Mouse (Mus musculus) liver, adult 2 months (tissue): Measurements from ENCODE around the gene Gm10271. TPM values are rescaled to one million over a fixed set of nuclear protein-coding genes. Genes with fewer than 3 reads are reported as not detected.

Experiments used
- DNase-seq: peaks from one replicate; pipeline ENCODE4 v3.0.0-alpha.2; 2011; ENCODE audit warnings: low read depth, low spot score; ENCODE audit errors: extremely low read depth
- H3K27ac ChIP-seq: fragments of 200-500 bp; replicated peaks from 2 replicates; pipeline ENCODE4 v1.5.1; 2012; ENCODE audit warnings: low read depth, mild to moderate bottlenecking, control low read depth, inconsistent platforms, low read length; ENCODE audit not compliant: insufficient read depth
- H3K27me3 ChIP-seq: fragments of 200-500 bp; 2 replicates; pipeline ENCODE4 v1.6.1; 2012; ENCODE audit warnings: mild to moderate bottlenecking, moderate library complexity, low read length, inconsistent platforms; ENCODE audit not compliant: control insufficient read depth, insufficient read depth
- H3K36me3 ChIP-seq: fragments of 200-500 bp; 2 replicates; pipeline ENCODE4 v1.6.1; 2012; ENCODE audit warnings: low read length, inconsistent platforms; ENCODE audit not compliant: control insufficient read depth, insufficient read depth
- H3K4me1 ChIP-seq: fragments of 200-500 bp; 2 replicates; pipeline ENCODE4 v1.6.1; 2011; ENCODE audit warnings: low read length; ENCODE audit not compliant: control insufficient read depth, insufficient read depth
- H3K4me3 ChIP-seq: fragments of 200-500 bp; 2 replicates; pipeline ENCODE4 v1.5.1; 2011; ENCODE audit warnings: low read depth, mild to moderate bottlenecking, control low read depth, low read length, moderate library complexity; ENCODE audit not compliant: insufficient read depth
- H3K79me2 ChIP-seq: fragments of 200-500 bp; 2 replicates; pipeline ENCODE4 v1.6.1; 2012; ENCODE audit warnings: inconsistent platforms, mild to moderate bottlenecking, low read length, moderate library complexity; ENCODE audit not compliant: control insufficient read depth, insufficient read depth
- H3K9ac ChIP-seq: fragments of 200-500 bp; 2 replicates; pipeline ENCODE4 v1.6.1; 2012; ENCODE audit warnings: low read depth, mild to moderate bottlenecking, control low read depth, inconsistent platforms, low read length
- CTCF ChIP-seq: fragments of 200-500 bp; IDR thresholded peaks from 2 replicates; pipeline ENCODE4 v1.5.1; 2011; ENCODE audit warnings: low read depth, low read length, control low read depth
- POLR2A ChIP-seq: fragments of 200-500 bp; IDR thresholded peaks from 2 replicates; pipeline ENCODE4 v1.6.1; 2011; ENCODE audit warnings: low read length, control low read depth; ENCODE audit not compliant: insufficient read depth; ENCODE audit errors: extremely low read depth
- WGBS: fragments of 180-500 bp; shearing (Covaris S2); methylation state at CpG from one replicate; pipeline ENCODE4 v1.1.7; 2018; 5-methylcytosine and 5-hydroxymethylcytosine counted together
- polyA plus RNA-seq: library from polyadenylated mRNA; depleted of rRNA; stranded (reverse); fragments of >200 nt; gene quantifications from 2 replicates; pipeline ENCODE4 v1.2.3, GENCODE M21; 2012
- total RNA-seq: library from RNA; depleted of rRNA; stranded (reverse); fragments of >200 nt; gene quantifications from 2 replicates; pipeline ENCODE4 v1.2.3, GENCODE M21; 2014

Gene Gm10271
- total and polyA plus RNA-seq, 2 experiments = not detected

GRCm38 (mm10) chr10:116950009-116950769, 22.2 kb downstream of the Gm10271 start, which contains the start of gene Rab3ip:
TSS of gene Rab3ip (minus strand) at chr10:116950769.
- H3K27me3 ChIP-seq = no peaks in the 10 kb centered on the region
- H3K4me3 ChIP-seq = peak within 1 kb of the TSS; percentile 91
- H3K27ac ChIP-seq = peak within 1 kb of the TSS; percentile 66
- H3K36me3 ChIP-seq = no peaks in the 10 kb centered on the region
- peaks cover 18% of the 10 kb centered on the region for H3K79me2 ChIP-seq
- 2% methylated on average over 81 of the region's 103 CpGs for WGBS
- DNase-seq = peak; percentile 43
- H3K4me1 ChIP-seq = peaks cover 10% of the 10 kb centered on the region
- peak within 1 kb of the TSS; percentile 93 for H3K9ac ChIP-seq
- TF ChIP-seq CTCF (peak; percentile 89), POLR2A (peak; percentile 86)

DNA sequence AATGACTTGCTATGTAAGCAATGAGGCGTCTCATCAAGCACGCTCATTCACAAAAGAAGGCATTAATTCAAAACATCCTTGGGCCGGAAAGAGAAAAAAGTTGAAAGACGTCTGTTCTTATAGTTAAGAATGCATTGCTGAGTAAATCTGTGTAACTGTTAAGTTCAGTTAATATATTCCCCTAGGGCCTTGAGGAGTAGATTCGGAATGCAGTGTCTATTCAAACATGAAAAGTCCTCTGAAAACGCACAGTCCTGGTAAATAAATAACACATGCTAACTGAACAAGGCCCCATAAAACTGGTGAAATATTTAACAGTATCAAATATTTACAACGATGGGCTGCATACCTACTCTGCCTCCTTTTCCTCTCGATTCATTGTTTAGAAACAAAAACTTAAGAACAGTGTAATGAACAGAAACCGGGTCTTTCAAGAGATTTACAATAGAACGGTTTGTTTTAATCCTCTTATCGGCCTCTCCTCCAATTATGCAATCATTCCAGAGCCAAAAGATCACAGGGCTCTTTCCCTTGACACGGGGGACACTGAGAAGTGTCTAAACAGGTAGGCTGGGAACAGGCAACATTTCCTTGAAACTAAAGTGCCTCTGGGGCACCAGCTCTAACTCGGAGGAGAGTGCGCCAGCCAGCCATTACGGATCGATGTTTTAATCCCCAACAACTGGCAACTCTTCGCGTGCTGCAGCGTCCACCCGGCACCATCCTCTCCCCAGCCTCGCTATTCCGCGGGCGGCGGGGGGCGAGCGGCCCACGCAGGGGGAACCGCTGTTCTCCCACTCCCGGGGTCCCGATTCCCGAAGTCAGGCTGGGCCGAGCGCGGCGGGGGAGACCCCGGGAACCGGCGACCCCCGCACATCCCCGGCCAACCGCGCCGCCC, 23.0 kb downstream of the Gm10271 start:
- H3K4me3 ChIP-seq = peak overlapping the region; percentile 91
- H3K27ac ChIP-seq = peak overlapping the region; percentile 66
- no peaks in the 10 kb centered on the region for H3K27me3 ChIP-seq
- H3K79me2 ChIP-seq = peaks cover 18% of the 10 kb centered on the region
- H3K9ac ChIP-seq = peak overlapping the region; percentile 93
- DNase-seq = peak; percentile 82
- 4% methylated on average over 44 of the region's 44 CpGs for WGBS
- H3K36me3 ChIP-seq = no peaks in the 10 kb centered on the region
- H3K4me1 ChIP-seq = peaks cover 11% of the 10 kb centered on the region
- TF ChIP-seq POLR2A (no peak), CTCF (no peak)

- no peaks in the 10 kb centered on the region for H3K36me3 ChIP-seq
- no peak overlapping the region for H3K4me3 ChIP-seq
- no peak for TF ChIP-seq CTCF
Measured at GRCm38 (mm10) chr10:116948414-116948813, 24.0 kb downstream of the Gm10271 start.

GRCm38 (mm10) chr10:116944940-116945339, 27.5 kb downstream of the Gm10271 start:
- no peak overlapping the region for H3K9ac ChIP-seq
- DNase-seq = no peak

More at GRCm38 (mm10) chr10:116948414-116948813, 24.0 kb downstream of the Gm10271 start:
- peak; percentile 29 for DNase-seq
- peaks cover 11% of the 10 kb centered on the region for H3K4me1 ChIP-seq
- H3K27me3 ChIP-seq = no peaks in the 10 kb centered on the region
- H3K9ac ChIP-seq = no peak overlapping the region
- H3K27ac ChIP-seq = no peak overlapping the region
- H3K79me2 ChIP-seq = peaks cover 18% of the 10 kb centered on the region
- WGBS = 57% methylated on average over 9 of the region's 9 CpGs

GRCm38 (mm10) chr10:116944144-116944543, 28.3 kb downstream of the Gm10271 start:
- no peak for TF ChIP-seq CTCF
- no peak for TF ChIP-seq POLR2A
- 51% methylated on average over 3 of the region's 3 CpGs for WGBS
- Histone ChIP-seq H3K4me1 (peaks cover 11% of the 10 kb centered on the region), H3K36me3 (peaks cover 4% of the 10 kb centered on the region), H3K79me2 (peaks cover 35% of the 10 kb centered on the region), H3K9ac (no peak overlapping the region), H3K27ac (no peak overlapping the region), H3K27me3 (no peaks in the 10 kb centered on the region), H3K4me3 (no peak overlapping the region)
- peak; percentile 35 for DNase-seq

More at GRCm38 (mm10) chr10:116944940-116945339, 27.5 kb downstream of the Gm10271 start:
- WGBS = 59% methylated on average over 10 of the region's 10 CpGs
- no peak for TF ChIP-seq POLR2A
- H3K4me1 ChIP-seq = peaks cover 11% of the 10 kb centered on the region
- peaks cover 35% of the 10 kb centered on the region for H3K79me2 ChIP-seq
- H3K36me3 ChIP-seq = peaks cover 2% of the 10 kb centered on the region; the same call in 1 of the 2 replicates
- no peaks in the 10 kb centered on the region for H3K27me3 ChIP-seq
- H3K4me3 ChIP-seq = no peak overlapping the region
- no peak overlapping the region for H3K27ac ChIP-seq
